Mouse (Mus musculus): ENCODE measurements around the gene Gm43064.

GRCm38 (mm10) chr3:103850644-103851363 lies 41.4 kb downstream of the Gm43064 start:
- no peak for TF ChIP-seq CTCF (IDR thresholded peaks at IDR 0.05; ENCODE audit: low read depth)
- no peak for TF ChIP-seq EP300 (optimal IDR thresholded peaks at IDR 0.05)

Measured in stomach, postnatal 0 days (tissue).